Mouse (Mus musculus): ENCODE data around the gene Dhps.

GRCm38 (mm10) chr8:85037681-85038531, 33.7 kb upstream of the Dhps start:
- 0 out of 2 replicates have a peak, but pooled peaks have one; percentile 21 for TF ChIP-seq POLR2A (IDR thresholded peaks at IDR 0.05; ENCODE audit: control insufficient read depth, low read depth, low read length)
- no peak for TF ChIP-seq CTCF (IDR thresholded peaks at IDR 0.05; ENCODE audit: control insufficient read depth, insufficient read depth, insufficient replicate concordance, low read depth, low read length)
